Mouse (Mus musculus): ENCODE data around the gene Dnase2a.

- TF ChIP-seq CTCF (IDR thresholded peaks at IDR 0.05; ENCODE audit: borderline replicate concordance, insufficient read depth, low read length) (no peak), POLR2A (IDR thresholded peaks at IDR 0.05; ENCODE audit: low read depth, low read length) (no peak)
Observed at GRCm38 (mm10) chr8:84970913-84971312, 62.6 kb downstream of the Dnase2a start.
